Mouse (Mus musculus) liver, postnatal 0 days (tissue): ENCODE measurements around the gene Iqcn.

ENCODE experiments used
- CTCF ChIP-seq: sonication (generic); IDR thresholded peaks from 2 replicates; pipeline ENCODE4 v1.5.1; 2016; ENCODE audit warnings: antibody characterized with exemption, low read depth
- EP300 ChIP-seq: IDR thresholded peaks from 2 replicates; pipeline ENCODE4 v1.6.1; 2016; ENCODE audit warnings: antibody characterized with exemption, low read depth, mild to moderate bottlenecking

DNA sequence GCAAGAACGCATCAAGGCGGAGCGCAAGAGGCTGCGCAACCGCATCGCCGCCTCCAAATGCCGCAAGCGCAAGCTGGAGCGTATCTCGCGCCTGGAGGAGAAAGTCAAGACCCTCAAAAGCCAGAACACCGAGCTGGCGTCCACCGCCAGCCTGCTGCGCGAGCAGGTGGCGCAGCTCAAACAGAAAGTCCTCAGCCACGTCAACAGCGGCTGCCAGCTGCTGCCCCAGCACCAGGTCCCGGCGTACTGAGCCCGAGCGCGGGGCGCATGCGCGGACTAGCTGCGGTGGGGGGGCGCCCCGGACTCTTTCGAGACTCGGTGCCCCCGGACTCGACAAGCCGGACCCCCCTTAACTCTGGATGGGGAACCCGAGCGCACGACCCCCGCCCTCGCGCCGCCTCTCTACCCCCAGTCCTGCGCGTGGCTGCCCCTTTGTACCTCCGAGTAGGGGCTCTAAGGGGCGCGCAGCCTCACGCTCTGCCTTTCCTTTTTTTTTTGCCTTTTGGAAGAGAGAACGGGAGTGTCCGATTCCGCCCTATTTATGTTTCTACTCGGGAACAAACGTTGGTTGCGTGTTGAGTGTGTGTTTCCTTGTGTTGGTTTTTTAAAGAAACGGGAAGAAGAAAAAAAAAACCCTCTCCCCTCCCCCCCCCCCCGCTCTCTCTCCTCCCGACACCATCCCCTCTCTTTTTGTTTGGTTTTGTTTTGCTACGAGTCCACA, 3.3 kb upstream of the Iqcn start:
- TF ChIP-seq CTCF (0 out of 2 replicates have a peak, but pooled peaks have one; percentile 1), EP300 (0 out of 2 replicates have a peak, but pooled peaks have one; percentile 1)
